ENCODE assay signal across 15 mouse cellular contexts in the genomic region with DNA sequence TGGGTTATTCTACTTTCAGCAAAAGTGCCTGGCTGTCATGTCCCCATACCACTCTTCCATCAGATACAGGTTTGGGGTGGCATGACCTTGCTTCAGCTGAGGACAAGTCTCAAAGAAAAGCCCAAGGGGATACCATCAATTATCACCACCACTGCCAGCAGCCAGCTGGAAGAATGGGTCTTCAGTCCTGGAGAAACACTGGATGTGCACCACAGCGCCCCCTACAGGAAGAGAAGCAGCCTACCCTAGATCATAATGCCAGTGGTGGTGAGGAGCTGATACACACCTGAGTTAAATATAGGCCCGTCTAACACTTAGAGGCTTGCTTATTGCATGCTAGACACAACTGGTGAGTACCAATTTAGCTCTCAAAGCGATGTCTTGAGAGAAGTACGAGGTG. TPM values are rescaled to one million over a fixed set of nuclear protein-coding genes. Genes with fewer than 3 reads are reported as not detected.
A peak's percentile ranks its signal among the peaks of the same experiment; 100 is the strongest.
DNase-seq lines count a peak whose midpoint lies in the region; ATAC-seq and TF ChIP-seq lines count a peak whose summit lies in the region.
"Had no signal": no experiment of that assay in that cellular context is flagged by ENCODE, and none has a peak within 500 bp of the region (broad histone marks: within the 10 kb centered on the region; RNA-seq: fewer than 3 reads in every experiment).

No protein-coding gene starts in this region.

- no peak overlapping the region for H3K4me2 ChIP-seq in kidney, postnatal 0 days (ENCODE audit: low read length)
- H3K4me2 ChIP-seq: liver, embryonic 15.5 days; midbrain, embryonic 12.5 days had no signal

- no peaks in the 10 kb centered on the region for H3K27me3 ChIP-seq in kidney, postnatal 0 days (ENCODE audit: insufficient read depth, low read length)
- H3K27me3 ChIP-seq: neural tube, embryonic 15.5 days had no signal

- no peaks in the 10 kb centered on the region for H3K36me3 ChIP-seq in kidney, postnatal 0 days (ENCODE audit: insufficient read depth, low read length)
- H3K36me3 ChIP-seq: liver, embryonic 15.5 days; midbrain, embryonic 12.5 days; neural tube, embryonic 15.5 days had no signal

- TF ChIP-seq CTCF in kidney, postnatal 0 days (IDR thresholded peaks at IDR 0.05; ENCODE audit: low read depth) = peak; percentile 38

- H3K27ac ChIP-seq in kidney, postnatal 0 days = no peak overlapping the region
- H3K27ac ChIP-seq: liver, embryonic 15.5 days; midbrain, embryonic 12.5 days; neural tube, embryonic 15.5 days had no signal

- no peaks in the 10 kb centered on the region for H3K4me1 ChIP-seq in kidney, postnatal 0 days (replicated peaks; ENCODE audit: insufficient read depth, low read length)

- no peak overlapping the region for H3K4me3 ChIP-seq in kidney, postnatal 0 days (replicated peaks; ENCODE audit: low read depth, low read length)
- H3K4me3 ChIP-seq: liver, embryonic 15.5 days; midbrain, embryonic 12.5 days; neural tube, embryonic 15.5 days had no signal

- no peak overlapping the region for H3K9ac ChIP-seq in kidney, postnatal 0 days (ENCODE audit: low read depth, low read length)
- H3K9ac ChIP-seq: liver, embryonic 15.5 days; neural tube, embryonic 15.5 days had no signal

- no peak for DNase-seq in kidney, postnatal 0 days (ENCODE audit: low spot score)
- no peak for DNase-seq in kidney, postnatal 4 days
- peak; percentile 11 for DNase-seq in thymus, postnatal 25 days
- no peak for DNase-seq in thymus, postnatal 14 days
- peak; percentile 20 for DNase-seq in c-Kit-positive CD71-negative TER-119-negative erythroid progenitor cells, embryonic 14.5 days (ENCODE audit: low read depth)
- no peak for DNase-seq in right cerebral cortex, postnatal 4 days
- no peak for DNase-seq in cerebellum, postnatal 14 days
- no peak for DNase-seq in left cerebral cortex, postnatal 10 days (ENCODE audit: extremely low spot score in 1 of 2, low spot score in 2 of 2)
- DNase-seq: adrenal gland, adult 2 months; gastrocnemius, postnatal 10 days; heart, postnatal 36 days; kidney, adult 8-10 months had no signal

- ATAC-seq in kidney, postnatal 0 days (replicated peaks; ENCODE audit: low FRiP score, low read depth) = no peak

- intact Hi-C loops in left cerebral cortex, postnatal 10 days (cut with DNase I) = no loop called here

- no peaks in the 10 kb centered on the region; the same call in 1 of the 2 replicates for H3K9me3 ChIP-seq in kidney, postnatal 0 days (replicated peaks; ENCODE audit: low read length)
- H3K9me3 ChIP-seq: liver, embryonic 15.5 days; midbrain, embryonic 12.5 days; neural tube, embryonic 15.5 days had no signal

- WGBS in kidney, postnatal 0 days = 72% methylated on average over 4 of the region's 4 CpGs

RNA-seq across cellular contexts. Expression of a gene that starts 26.7 kb away (rescaled TPM):
- 0.98 and 1.0 TPM in 2 replicates for polyA plus RNA-seq in kidney, postnatal 0 days (2015; fragmentation: Nextera tagmentation; extraction: Ambion mirVana)
- under 1 TPM; 0.36 to 0.61 TPM for total RNA-seq in left cerebral cortex, postnatal 10 days (2021)
- total RNA-seq: adrenal gland, adult 2 months; heart, postnatal 36 days had no signal

RNA-seq across cellular contexts. Expression of a gene that starts 28.3 kb away (rescaled TPM):
- polyA plus RNA-seq in kidney, postnatal 0 days (2015; fragmentation: Nextera tagmentation; extraction: Ambion mirVana) = 1.8 and 2.2 TPM in 2 replicates
- 10 to 100 TPM in 1 of 2 experiments, 1 to 10 TPM in 1; 7.9 to 12.9 TPM for total RNA-seq in left cerebral cortex, postnatal 10 days (2021)

RNA-seq across cellular contexts. Expression of a gene that starts 43.0 kb away (rescaled TPM):
- polyA plus RNA-seq in kidney, postnatal 0 days (2015; fragmentation: Nextera tagmentation; extraction: Ambion mirVana) = 137 and 140 TPM in 2 replicates
- 10 to 100 TPM; 52.4 to 54.4 TPM for total RNA-seq in left cerebral cortex, postnatal 10 days (2021)

RNA-seq across cellular contexts. Expression of a gene that starts 43.0 kb away (rescaled TPM):
- polyA plus RNA-seq in kidney, postnatal 0 days (2015; fragmentation: Nextera tagmentation; extraction: Ambion mirVana) = 79.1 and 82.4 TPM in 2 replicates
- total RNA-seq in left cerebral cortex, postnatal 10 days (2021) = 10 to 100 TPM; 44.8 to 45.9 TPM

Comparison
In these comparisons a context has a peak if more than half of its experiments do, and no peak if none do; other contexts are left out.
1. DNase-seq: peak in thymus, postnatal 25 days (single experiment) and c-Kit-positive CD71-negative TER-119-negative erythroid progenitor cells, embryonic 14.5 days (single experiment); none in kidney, postnatal 0 days (single experiment), kidney, postnatal 4 days (0 of 2), thymus, postnatal 14 days (single experiment), right cerebral cortex, postnatal 4 days (single experiment), cerebellum, postnatal 14 days (0 of 2) and left cerebral cortex, postnatal 10 days (0 of 2).